Mouse (Mus musculus) adrenal gland (tissue): Measurements from ENCODE around the gene Tjp1.

Experiments
- intact Hi-C: fragments of 180-260 bp; cut with DNase I; formaldehyde crosslinking; loops from one replicate; pipeline ENCODE4 v1.15.1; 2025

The Tjp1 gene

DNA sequence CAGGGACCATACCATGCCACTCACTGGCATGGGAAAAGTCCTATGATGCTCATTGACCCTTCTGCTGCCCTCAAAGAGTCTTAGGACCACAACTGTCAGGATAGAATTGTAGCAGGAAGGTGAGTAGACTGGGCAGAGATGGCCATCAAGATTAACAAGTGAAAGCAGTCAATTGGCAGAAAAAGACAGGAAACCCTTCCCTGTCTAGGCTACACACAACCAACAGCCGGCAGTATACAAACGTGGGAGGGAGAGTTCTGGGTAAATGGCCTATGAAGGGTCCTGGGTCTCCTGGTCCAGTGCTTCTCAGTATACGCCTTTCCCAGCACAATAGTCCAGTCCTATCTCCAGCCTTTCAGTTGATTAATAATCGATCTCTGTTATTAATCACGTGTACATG, 89.4 kb downstream of the Tjp1 start:
- intact Hi-C loops, result no loop called here

DNA sequence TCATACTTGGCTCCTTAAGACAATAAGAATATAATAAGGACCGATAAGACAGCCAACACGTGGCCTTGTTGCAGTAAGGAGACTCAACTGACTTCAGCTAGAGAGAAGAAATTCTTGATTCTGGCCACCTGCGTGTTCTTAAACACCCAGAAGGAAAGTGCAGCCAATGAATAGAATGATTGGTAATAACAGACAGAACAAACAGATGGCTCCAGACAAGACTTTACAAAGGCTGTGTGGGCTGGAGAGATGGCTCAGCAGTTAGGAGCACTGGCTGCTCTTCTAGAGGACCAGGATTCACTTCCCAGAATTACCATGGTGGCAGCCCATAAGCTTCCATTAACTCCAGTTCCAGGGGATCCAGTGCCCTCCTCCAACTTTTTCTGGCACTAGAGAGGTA, 90.7 kb downstream of the Tjp1 start:
- intact Hi-C loops, result no loop called here

GRCm38 (mm10) chr7:65431018-65431695, 96.4 kb downstream of the Tjp1 start:
- intact Hi-C loops, result no loop called here

DNA sequence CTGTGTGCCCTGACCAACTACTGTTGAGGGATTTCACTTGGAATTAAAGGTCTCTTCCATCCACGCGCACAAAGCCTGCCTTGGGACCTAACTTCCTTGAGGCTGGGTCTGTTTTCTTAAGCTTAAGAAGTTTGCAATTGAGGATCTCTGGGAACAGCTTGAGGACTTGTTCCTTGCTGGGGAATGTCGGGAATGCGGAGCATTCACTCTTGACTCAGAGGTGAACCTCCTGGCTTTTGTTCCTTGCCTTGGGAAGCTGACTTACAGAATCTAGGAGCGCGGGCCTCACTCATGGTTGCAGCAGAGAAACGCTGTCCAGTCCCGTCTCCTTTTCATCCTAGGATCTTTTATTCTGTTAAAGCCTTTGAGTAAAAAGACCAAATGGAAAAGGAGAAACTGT, 97.2 kb downstream of the Tjp1 start:
- intact Hi-C loops, result no loop called here

GRCm38 (mm10) chr7:65424519-65424918, 103.1 kb downstream of the Tjp1 start:
- intact Hi-C loops, result loop anchor here (10.0 kb wide), 1 partner anchor 70 kb away; no protein-coding TSS in a partner anchor

DNA sequence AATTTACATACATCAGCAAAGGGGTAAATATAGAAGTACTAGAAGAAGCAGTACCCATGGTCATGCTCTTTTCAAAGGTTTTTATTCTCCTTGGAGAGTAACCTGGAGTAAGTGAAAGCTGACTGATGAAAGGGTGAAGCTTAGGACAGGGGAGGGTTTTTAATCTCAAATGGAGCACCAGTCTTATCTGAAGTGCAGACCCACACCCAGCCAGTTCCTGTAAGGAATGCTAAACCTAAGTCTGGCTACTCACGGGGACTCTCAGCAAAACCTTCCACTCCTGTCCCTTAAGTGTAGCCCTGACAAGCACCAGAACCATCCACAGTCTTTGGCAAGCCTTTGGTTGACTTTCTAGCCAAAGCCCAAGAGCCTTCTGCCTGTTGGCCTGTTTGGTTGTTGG, 105.1 kb downstream of the Tjp1 start:
- intact Hi-C loops, result loop anchor here (10.0 kb wide), 1 partner anchor 72 kb away; no protein-coding TSS in a partner anchor

DNA sequence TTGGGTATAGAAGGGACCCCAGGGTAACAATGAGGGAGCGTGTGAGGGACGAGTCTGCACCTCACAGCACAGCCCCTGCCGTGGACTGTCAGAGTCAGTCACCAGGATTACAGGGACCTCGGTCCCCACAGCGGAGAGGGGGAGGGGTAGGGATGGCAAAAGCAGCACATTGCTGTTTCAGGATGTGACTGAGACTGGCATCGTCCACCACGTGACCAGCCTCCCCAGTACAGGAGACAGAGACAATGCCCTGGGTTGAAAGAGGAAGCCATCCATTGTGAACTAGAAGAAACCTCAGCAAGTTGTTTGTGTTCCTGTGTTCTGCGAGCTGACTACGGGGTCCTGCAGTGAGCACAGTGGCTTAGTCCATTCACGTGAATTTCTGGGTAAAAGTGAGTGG, 106.1 kb downstream of the Tjp1 start:
- intact Hi-C loops, result loop anchor here (10.0 kb wide), 1 partner anchor 73 kb away; no protein-coding TSS in a partner anchor

DNA sequence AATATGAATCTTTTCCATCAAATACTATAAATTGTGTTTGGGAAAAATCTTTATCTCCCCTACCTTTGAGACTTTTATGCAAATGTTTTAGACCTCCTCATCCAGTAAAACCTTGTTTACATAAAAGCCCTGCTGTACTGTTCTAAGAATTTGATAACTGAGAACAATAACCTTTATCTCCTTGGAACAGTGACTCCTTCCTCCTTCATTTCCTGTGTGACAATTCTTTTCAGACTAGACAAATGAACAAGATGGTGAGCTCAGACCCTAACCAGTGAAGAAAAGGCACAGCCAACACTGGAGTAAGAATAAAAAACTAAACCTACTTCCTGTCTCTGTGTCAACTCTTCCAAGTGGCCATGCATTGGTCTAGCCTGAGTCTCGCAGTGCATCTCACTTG, 107.7 kb downstream of the Tjp1 start:
- intact Hi-C loops, result loop anchor here (10.0 kb wide), 1 partner anchor 75 kb away; no protein-coding TSS in a partner anchor

DNA sequence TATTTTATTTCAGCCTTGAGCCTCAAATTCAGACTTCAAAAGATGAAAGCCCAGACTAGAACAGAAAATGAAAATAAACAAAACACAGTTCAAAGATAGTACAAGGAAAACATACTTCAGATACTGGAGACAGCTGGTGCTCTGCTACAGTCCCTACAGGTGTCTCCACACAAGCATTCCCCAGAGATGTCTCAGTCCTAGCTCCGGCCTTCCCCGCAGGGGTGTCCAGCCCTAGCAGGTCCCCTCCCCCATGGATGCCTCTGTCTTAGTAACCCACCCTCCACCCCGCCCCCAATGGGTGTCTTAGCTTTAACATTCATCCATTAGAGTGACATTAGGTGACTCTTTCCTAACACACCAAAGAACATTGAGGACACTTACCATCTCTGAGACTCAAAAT, 108.6 kb downstream of the Tjp1 start:
- intact Hi-C loops, result no loop called here

- intact Hi-C loops, result no loop called here
Measured at GRCm38 (mm10) chr7:65418366-65418911, 109.1 kb downstream of the Tjp1 start.

DNA sequence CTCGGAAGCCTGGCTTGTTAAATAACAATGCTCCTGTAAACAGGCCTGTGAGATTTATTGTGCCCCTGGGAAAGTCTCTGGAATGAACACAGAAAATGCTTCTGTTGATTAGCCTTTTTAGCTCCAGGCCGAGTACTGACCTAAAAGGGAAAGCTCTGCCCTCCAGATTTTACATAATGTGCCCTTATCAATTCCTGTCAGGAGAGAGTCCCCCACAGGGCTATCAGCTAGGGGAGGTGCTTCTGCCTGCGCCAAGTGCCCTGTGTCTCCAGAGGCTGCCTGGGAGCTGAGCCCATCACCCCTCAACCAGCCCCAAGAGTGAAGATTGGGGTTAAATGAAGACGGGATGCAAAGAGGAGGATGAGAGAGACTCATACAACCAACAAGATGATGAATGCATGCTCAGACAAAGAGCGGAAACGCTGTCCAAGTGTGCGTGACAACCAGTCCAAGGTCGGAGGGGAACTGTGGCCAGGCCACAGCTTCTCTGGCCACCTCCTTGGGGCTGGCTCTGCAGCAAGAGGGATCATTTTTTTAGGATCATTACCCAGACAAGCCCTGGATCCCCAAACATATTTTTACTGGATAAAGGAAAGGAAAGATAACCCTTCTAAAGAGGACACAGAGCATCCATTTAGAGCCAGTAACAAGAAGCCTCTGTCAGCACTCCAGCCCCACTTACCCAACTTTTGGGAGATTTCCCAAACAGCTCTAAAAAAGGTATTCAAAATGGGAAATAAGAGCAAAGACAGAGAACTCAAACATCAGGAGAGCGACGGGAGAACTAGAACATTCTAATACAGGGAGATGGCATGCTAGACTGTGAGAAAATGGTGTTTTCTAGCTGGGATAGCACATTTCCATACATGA, 110.1 kb downstream of the Tjp1 start:
- intact Hi-C loops, result no loop called here

GRCm38 (mm10) chr7:65416506-65416905, 111.1 kb downstream of the Tjp1 start:
- intact Hi-C loops, result no loop called here

GRCm38 (mm10) chr7:65413946-65414945, 113.3 kb downstream of the Tjp1 start:
- intact Hi-C loops, result no loop called here

- intact Hi-C loops, result no loop called here
Measured at GRCm38 (mm10) chr7:65410668-65411067, 116.9 kb downstream of the Tjp1 start.

GRCm38 (mm10) chr7:65406427-65406826, 121.2 kb downstream of the Tjp1 start:
- intact Hi-C loops, result no loop called here

GRCm38 (mm10) chr7:65402516-65402915, 125.1 kb downstream of the Tjp1 start:
- intact Hi-C loops, result no loop called here

DNA sequence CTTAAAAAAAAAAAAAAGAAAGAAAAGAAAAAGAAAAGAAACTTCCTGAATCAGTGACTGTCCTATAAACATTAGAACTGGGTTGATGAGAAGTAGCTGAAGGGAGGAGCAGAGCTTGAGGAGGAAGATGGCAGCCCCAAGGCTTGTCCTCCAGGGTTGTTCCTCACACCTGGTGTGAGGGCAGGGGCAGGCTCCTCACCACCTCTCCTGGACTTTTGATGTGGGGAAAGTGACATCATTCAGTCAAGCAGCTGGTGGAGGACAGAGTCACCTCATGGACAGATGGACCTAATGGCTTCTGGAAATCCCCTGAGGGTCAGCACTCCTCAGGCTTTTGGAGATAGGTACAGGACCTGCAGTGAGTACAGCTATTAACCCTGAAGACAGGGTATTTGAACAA, 126.0 kb downstream of the Tjp1 start:
- intact Hi-C loops, result no loop called here

DNA sequence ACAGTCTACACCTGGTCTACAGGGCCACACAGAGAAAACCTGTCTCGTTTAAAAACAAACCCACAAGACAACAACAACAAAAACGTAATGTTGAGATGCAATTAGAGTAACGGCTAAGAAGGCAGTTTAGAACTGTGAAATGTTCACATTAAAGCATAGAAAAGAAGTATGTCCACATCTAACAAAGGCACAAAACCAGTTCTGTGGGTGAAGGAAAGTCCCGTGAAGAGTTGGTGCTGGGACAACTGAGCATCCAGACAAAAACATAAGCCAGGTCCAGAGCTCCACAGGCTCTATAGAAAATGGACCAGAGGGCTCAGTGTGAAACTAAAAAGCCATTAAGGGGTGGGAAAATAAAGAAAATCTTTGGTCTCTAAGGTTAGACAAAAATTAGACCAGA, 131.7 kb downstream of the Tjp1 start:
- intact Hi-C loops, result no loop called here

DNA sequence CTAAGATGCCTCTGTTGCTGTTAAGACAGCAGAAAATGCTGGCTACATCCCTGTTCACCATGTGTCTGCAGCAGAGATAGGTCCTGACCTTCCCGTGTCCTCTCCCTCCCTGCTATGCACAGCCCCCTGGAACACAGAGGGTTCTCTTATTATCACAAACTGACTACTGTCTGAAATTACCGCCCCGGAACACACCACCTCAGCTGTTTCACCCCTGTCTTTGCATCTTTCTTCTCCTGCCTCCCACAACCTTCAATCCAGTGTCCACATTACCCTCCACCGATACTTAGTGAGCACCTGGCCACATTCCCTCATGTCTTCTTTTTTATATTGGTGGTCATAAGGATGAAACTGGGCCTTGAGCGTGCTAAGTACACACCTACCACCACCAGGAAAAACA, 132.4 kb downstream of the Tjp1 start:
- intact Hi-C loops, result no loop called here

GRCm38 (mm10) chr7:65394672-65395071, 132.9 kb downstream of the Tjp1 start:
- intact Hi-C loops, result no loop called here
